Mouse (Mus musculus) small intestine, adult 2 months (tissue): ENCODE results near the gene Gm5447.

Source experiments
- CTCF ChIP-seq: fragments of 200-500 bp; IDR thresholded peaks from 2 replicates; pipeline ENCODE4 v1.5.1; 2012; ENCODE audit warnings: low read depth, mild to moderate bottlenecking, control low read depth, inconsistent platforms, low read length, moderate library complexity, mixed read lengths; ENCODE audit not compliant: insufficient replicate concordance, insufficient read length; ENCODE audit errors: extremely low read depth
- POLR2A ChIP-seq: fragments of 200-500 bp; IDR thresholded peaks from 2 replicates; pipeline ENCODE4 v1.6.1; 2012; ENCODE audit warnings: low read depth, mild to moderate bottlenecking, control low read depth, inconsistent platforms, low read length, moderate library complexity

GRCm38 (mm10) chr13:30960714-30961113 lies 13.3 kb upstream of the Gm5447 start:
- no peak for TF ChIP-seq POLR2A
- TF ChIP-seq CTCF, result no peak
